Mouse (Mus musculus): ENCODE results near the gene Ttc9b.
A peak's percentile ranks its signal among the peaks of the same experiment; 100 is the strongest.
"Not testable (repeated sequence)": the region's sequence is repeated elsewhere in the genome, so short reads cannot be mapped to it uniquely, and the experiment has no call there.

Gene Ttc9b

GRCm38 (mm10) chr7:27635094-27635493 is 18.6 kb upstream of the Ttc9b start:
- not testable (repeated sequence) for DNase-seq (ENCODE audit: low spot score)

GRCm38 (mm10) chr7:27644471-27644870 is 9.2 kb upstream of the Ttc9b start:
- no peak for DNase-seq (ENCODE audit: low spot score)

- DNase-seq (ENCODE audit: low spot score): no peak
Observed at GRCm38 (mm10) chr7:27646516-27646915, 7.2 kb upstream of the Ttc9b start.

- no peak for DNase-seq (ENCODE audit: low spot score)
Observed at GRCm38 (mm10) chr7:27647281-27648002, 6.3 kb upstream of the Ttc9b start.

- DNase-seq (ENCODE audit: low spot score): no peak
Observed at GRCm38 (mm10) chr7:27649723-27650122, 4.0 kb upstream of the Ttc9b start.

GRCm38 (mm10) chr7:27650949-27651348 is 2.8 kb upstream of the Ttc9b start:
- peak; percentile 56 for DNase-seq (ENCODE audit: low spot score)

GRCm38 (mm10) chr7:27654607-27655276 is 1.0 kb downstream of the Ttc9b start:
- DNase-seq (ENCODE audit: low spot score): no peak

- DNase-seq (ENCODE audit: low spot score): no peak
Observed at GRCm38 (mm10) chr7:27655545-27655944, 1.8 kb downstream of the Ttc9b start.

- DNase-seq (ENCODE audit: low spot score): no peak
Observed at GRCm38 (mm10) chr7:27656600-27656999, 2.9 kb downstream of the Ttc9b start.

- DNase-seq (ENCODE audit: low spot score): no peak
Observed at GRCm38 (mm10) chr7:27657824-27658395, 4.2 kb downstream of the Ttc9b start.

- no peak for DNase-seq (ENCODE audit: low spot score)
Observed at GRCm38 (mm10) chr7:27658712-27659663, 5.3 kb downstream of the Ttc9b start.

GRCm38 (mm10) chr7:27662038-27662437 is 8.3 kb downstream of the Ttc9b start:
- no peak for DNase-seq (ENCODE audit: low spot score)

GRCm38 (mm10) chr7:27673064-27673574 is 19.4 kb downstream of the Ttc9b start:
- no peak for DNase-seq (ENCODE audit: low spot score)

- DNase-seq (ENCODE audit: low spot score): peak; percentile 45
Observed at GRCm38 (mm10) chr7:27673575-27674131, 19.9 kb downstream of the Ttc9b start.

- peak; percentile 33 for DNase-seq (ENCODE audit: low spot score)
Observed at GRCm38 (mm10) chr7:27674195-27674521, 20.4 kb downstream of the Ttc9b start.

- DNase-seq (ENCODE audit: low spot score): peak; percentile 96
Observed at GRCm38 (mm10) chr7:27674522-27675221, 21.0 kb downstream of the Ttc9b start, which contains the start of gene Map3k10. TSS of gene Map3k10 (minus strand) at chr7:27674598.

GRCm38 (mm10) chr7:27675222-27675612 is 21.5 kb downstream of the Ttc9b start:
- no peak for DNase-seq (ENCODE audit: low spot score)

GRCm38 (mm10) chr7:27683218-27683617 is 29.5 kb downstream of the Ttc9b start:
- no peak for DNase-seq (ENCODE audit: low spot score)

GRCm38 (mm10) chr7:27685220-27685619 is 31.5 kb downstream of the Ttc9b start:
- no peak for DNase-seq (ENCODE audit: low spot score)

- DNase-seq (ENCODE audit: low spot score): no peak
Observed at GRCm38 (mm10) chr7:27685681-27686080, 32.0 kb downstream of the Ttc9b start.

- no peak for DNase-seq (ENCODE audit: low spot score)
Observed at GRCm38 (mm10) chr7:27687043-27687442, 33.3 kb downstream of the Ttc9b start.

Data from testis, postnatal 14 days (tissue).